Mouse (Mus musculus): ENCODE results near the gene Gzmc.
"Not testable (repeated sequence)": the region's sequence is repeated elsewhere in the genome, so short reads cannot be mapped to it uniquely, and the experiment has no call there.

Gzmc gene

DNA sequence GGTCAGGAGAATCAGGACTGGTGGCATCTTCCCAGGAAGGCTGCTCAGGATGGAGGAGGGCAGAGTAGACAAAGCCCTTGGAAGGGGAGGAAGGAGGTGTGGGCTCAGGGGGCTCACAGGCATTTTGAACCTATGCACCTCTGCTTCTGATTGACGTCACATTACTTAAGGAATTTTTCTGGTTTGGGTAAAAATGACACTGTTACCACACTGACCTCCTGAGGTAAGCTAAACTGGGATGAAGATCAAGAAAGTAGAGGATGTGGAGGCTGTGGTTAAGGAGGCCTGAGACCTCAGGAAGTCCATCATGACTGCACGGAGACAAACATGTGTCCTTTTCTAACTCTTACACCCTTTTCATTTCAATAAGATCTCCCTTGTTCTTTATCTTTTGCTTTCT, at the start of gene Gzmc:
TSS of gene Gzmc (minus strand) at position 101 of the 400 bp plus-strand sequence.
- no peak for DNase-seq

DNA sequence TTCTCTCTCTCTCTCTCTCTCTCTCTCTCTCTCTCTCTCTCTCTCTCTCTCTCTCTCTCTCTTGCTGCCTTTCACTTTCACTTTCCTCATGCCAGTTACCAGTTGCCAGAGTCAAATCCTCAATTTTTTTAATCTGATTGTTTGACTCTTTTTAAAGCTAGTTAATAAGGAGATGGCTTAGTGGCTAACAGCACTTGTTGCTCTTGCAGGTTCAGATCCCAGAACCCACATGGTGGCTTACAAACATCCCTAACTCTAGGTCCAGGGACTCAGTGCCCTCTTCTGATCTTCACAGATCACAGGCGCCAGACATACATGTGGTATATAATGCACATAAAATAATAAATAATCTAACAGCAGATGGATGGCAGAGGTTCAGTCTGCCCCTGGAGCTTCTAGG, 49.4 kb upstream of the Gzmc start:
- no peak for DNase-seq

DNA sequence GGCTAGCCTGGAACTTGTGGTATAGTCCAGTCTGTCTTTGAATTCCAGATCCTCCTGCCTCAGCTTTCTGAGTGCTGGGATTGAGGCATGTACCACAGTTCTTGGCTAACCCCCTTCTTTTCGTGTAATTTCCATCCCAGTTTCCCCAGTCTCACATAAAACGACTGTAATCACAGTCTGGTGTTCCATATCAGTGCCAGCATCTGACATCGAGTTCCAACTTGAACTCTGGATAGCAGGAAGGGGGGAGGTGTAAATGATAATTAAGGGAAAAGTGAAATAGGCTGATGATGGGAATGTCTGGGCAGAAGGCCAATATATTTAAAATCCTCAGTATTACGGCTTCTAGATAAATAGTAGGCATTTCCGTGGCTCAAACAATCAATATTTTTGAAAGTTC, 46.6 kb upstream of the Gzmc start:
- DNase-seq: no peak

DNA sequence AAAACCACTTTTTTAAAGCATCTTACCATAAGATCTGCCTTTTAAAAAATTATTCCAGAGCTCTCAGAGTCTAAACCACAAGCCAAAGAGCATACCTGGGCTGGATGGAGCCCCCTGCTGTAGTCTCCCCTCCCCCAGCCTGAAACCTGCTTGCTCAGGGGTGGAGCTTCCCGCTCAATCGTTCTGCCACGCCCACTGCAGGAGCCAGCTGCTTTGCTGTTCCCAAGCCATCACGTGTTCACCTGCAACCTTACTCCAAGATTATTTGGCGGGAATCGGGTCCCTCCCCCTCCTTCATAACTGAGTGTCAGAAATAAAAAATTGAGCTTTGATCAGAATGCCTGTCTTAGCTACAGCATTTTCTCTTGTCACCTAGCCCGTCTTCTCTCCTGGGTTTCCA, 44.2 kb upstream of the Gzmc start:
- DNase-seq: not testable (repeated sequence)

DNA sequence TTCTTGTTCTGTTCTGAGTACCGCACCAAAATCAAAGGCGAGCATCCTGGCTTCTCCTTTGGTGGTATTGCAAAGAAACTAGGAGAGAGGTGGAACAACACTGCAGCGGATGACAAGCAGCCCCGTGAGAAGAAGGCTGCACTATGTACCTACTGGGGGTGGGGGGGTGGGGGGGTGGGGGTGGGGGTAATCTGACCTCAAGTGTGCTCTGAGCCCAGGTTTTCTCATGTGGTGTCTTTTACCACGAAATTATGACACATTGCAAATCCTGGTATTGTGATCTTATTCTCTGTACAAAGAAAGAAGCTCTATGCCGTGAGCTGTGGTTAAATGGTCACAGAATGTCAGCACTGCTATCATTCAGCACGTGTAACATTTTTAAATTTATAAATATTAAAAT, 41.6 kb upstream of the Gzmc start:
- not testable (repeated sequence) for DNase-seq

DNA sequence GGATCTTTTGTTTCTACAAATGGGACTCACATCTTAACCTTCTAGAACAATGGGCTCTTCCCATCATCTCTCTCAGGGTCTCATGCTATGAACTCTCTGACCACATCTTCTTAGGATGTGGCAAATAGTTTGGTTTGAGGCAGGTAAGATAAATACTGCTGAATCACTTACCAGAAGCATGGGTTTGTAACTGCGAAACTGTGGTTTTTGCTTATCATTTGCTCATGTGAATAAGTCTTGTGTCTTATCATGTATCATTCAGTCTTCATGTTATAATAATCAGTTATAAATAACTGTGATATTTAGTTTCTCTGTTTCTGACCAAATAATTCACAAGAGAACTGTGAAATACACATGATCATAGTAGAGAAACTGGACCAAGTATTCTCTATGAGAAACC, 31.7 kb upstream of the Gzmc start:
- no peak for DNase-seq

DNA sequence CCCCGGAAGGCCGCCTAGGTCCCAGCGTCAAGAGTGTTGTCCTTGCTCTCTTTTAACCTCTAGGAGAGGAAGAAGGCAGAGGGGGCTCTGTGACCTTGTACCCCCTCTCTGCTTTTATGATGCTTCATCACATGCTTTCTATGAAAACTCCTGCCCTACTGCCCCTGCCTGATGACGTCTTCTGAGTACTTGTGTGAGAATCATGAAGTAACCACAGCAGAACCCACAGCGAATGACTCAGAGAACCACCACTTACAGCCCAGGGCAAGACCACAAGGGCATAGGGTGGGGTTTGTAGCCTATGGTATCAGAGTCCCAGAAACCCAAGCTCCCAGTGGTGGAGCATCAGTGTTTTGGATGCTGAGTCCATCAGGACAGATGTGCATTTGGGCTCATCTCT, 27.7 kb upstream of the Gzmc start, which contains the start of gene Gzmb:
TSS of gene Gzmb (minus strand) at position 108 of the 400 bp plus-strand sequence.
- DNase-seq: no peak

DNA sequence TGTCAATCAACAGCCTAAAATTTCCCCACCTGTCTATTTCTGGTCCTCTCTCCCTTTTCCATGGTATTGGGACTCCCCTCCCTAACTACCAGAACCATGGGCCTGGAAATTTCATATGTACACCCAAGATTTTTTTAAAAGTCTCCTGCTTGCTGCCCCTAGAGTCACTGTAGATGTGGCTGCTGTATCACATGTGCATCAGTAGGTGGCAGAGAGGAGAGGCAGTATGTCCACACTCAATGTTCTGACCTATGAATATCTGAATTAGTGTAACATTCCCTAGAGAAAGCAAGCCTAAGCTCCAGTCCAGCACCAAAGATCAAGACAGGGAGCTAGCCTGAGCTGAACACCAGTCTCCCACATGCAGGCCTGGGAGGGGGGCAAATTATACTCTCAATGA, 6.0 kb upstream of the Gzmc start:
- DNase-seq: no peak

DNA sequence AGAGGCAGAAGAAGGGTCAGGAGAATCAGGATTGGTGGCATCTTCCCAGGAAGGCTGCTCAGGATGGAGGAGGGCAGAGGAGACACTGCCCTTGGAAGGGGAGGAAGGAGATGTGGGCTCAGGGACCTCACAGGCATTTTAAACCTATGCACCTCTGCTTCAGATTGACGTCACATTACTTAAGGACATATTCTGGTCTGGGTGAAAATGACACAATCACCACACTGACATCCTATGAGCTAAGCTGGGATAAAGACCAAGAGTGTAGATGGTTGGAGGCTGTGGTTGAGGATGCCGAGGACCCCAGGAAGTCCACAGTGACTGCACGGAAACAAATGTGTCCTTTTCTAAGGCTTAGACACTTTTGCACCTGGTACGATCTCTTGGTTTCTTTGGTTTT, 23.1 kb downstream of the Gzmc start, which contains the start of gene Gzmf:
TSS of gene Gzmf (minus strand) at position 101 of the 400 bp plus-strand sequence.
- no peak for DNase-seq

DNA sequence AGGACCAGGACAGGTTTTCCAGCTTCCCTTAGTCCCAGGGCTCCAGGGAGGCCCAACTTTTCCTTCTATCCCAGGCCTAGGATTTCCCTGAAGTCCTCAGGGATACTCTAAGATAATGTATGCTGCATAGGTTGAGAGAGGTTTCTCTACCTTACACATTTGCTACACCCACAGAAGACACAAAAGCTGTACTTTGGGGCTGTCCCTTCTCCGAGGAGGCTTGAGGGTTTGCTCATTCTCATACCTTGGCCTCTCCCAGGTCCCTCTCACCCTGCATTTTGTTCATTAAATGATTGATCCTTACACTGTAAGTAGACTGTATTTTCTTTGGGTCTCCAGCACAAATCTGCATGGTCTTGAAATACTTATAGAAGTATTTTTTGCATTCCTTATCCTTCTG, 28.8 kb downstream of the Gzmc start:
- no peak for DNase-seq

DNA sequence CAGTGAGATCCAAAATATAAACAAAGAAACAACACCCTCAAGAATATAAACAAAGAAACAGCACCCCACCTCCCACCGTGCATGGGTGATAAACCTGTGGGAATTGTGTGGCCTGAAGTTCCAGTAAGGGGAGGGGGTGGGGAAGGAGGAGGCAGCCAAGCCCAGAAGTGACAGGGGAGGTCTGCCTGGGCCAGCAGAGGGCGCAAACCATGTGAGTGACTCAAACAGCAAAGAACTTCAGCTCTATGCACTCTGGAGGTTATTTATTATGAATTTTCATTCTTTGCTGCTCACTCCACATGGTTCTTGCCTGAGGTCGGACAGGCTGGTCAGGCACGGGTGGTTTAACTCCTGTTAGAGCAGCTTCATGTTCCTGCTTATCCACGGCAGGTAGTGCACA, 29.4 kb downstream of the Gzmc start:
- peak; percentile 17 for DNase-seq

DNA sequence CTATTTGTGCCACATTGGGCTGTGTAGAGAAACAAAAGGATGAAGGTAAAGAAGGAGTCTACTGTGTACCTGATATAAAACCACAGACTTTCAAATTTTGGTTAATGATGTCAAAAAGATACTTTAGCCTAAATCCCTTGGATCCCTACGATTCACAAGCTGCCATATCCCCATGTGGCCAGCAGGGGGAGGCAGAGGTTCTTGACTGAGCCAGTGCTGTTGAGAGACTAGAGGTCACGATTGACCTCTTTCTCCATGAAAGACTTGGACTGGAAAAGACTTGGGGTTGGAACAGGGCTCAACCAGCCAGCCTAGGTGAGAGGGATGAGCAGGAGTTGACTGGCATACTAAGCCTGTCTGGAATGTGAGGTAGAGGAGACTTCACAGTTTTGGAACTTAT, 30.5 kb downstream of the Gzmc start:
- peak; percentile 74 for DNase-seq

DNA sequence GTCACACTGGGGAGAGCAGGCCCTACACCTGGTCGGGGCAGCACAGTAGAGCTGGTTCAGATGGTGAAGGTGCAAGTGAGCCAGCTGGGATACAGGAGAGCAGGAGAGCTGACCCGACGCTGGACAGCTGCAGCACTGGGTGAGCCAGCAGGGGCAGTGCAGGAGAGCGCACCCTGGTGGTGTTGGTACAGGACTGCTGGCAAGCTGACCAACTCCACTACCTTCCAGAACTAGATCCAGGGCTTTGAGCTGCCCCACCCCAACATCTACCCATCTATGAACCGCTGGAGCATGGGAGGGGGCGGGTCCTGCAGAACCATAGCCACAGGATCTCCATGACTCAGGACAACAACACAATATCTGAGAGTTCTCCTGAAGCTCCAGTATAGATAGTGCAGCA, 47.5 kb downstream of the Gzmc start:
- DNase-seq: no peak

DNA sequence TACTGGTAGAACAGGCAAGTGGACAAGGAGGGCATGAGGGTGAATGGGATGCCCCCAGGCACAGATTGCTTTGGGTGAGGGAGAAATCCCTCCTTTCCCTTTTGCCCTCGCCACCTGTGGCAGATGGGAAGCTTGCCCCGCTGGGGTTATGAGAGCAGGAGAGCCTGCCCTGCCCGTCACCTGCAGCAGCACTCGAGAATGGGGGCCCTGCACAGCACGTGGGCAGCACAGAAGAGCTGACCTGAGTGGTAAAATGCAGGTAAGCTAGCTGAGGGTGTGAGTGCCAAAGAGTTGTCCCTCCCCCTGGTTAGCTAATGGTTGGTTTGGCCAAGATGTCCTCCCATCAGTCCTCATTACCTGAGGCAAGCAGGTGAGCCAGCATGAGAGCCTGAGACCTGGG, 47.9 kb downstream of the Gzmc start:
- DNase-seq: no peak

All from kidney, adult 18-20 months (tissue).